Mouse (Mus musculus) embryonic facial prominence, embryonic 11.5 days (tissue): ENCODE data around the gene Rilpl1. TPM values are rescaled to one million over a fixed set of nuclear protein-coding genes. Genes with fewer than 3 reads are reported as not detected.
"Not testable (repeated sequence)": the region's sequence is repeated elsewhere in the genome, so short reads cannot be mapped to it uniquely, and the experiment has no call there.

Experiments
- ATAC-seq: fragments of 200-750 bp; cut with Nextera tagmentation; replicated peaks from 2 replicates; pipeline ENCODE4 v1.8.0; 2017; ENCODE audit warnings: low read depth; ENCODE audit not compliant: insufficient number of reproducible peaks, low FRiP score, low TSS enrichment
- DNase-seq: peaks from one replicate; pipeline ENCODE4 v3.0.0-alpha.2; 2015; ENCODE audit warnings: low spot score
- H3K27ac ChIP-seq: fragments of 300-500 bp; sonication (generic); replicated peaks from 2 replicates; pipeline ENCODE4 v1.5.1; 2014; ENCODE audit warnings: mild to moderate bottlenecking, low read depth, low read length, control low read depth
- H3K27me3 ChIP-seq: fragments of 300-500 bp; sonication (generic); 2 replicates; pipeline ENCODE4 v1.6.1; 2014; ENCODE audit warnings: mild to moderate bottlenecking, low read length, moderate library complexity, mixed read lengths; ENCODE audit not compliant: control insufficient read depth, insufficient read depth
- H3K36me3 ChIP-seq: fragments of 300-500 bp; sonication (generic); replicated peaks from 2 replicates; pipeline ENCODE4 v1.6.1; 2014; ENCODE audit warnings: low read depth, mild to moderate bottlenecking, low read length, moderate library complexity, mixed read lengths; ENCODE audit not compliant: control insufficient read depth, insufficient read depth
- H3K4me1 ChIP-seq: fragments of 300-500 bp; sonication (generic); 2 replicates; pipeline ENCODE4 v1.6.1; 2014; ENCODE audit warnings: low read length, mixed read lengths; ENCODE audit not compliant: control insufficient read depth, insufficient read depth
- H3K4me2 ChIP-seq: fragments of 300-500 bp; sonication (generic); 2 replicates; pipeline ENCODE4 v1.6.1; 2014; ENCODE audit warnings: low read depth, mild to moderate bottlenecking, control low read depth, low read length, moderate library complexity
- H3K4me3 ChIP-seq: fragments of 300-500 bp; sonication (generic); 2 replicates; pipeline ENCODE4 v1.5.1; 2014; ENCODE audit warnings: low read depth, low read length, control low read depth
- H3K9ac ChIP-seq: fragments of 300-500 bp; sonication (generic); replicated peaks from 2 replicates; pipeline ENCODE4 v1.6.1; 2014; ENCODE audit warnings: mild to moderate bottlenecking, control low read depth, low read length
- H3K9me3 ChIP-seq: fragments of 300-500 bp; sonication (generic); replicated peaks from 2 replicates; pipeline ENCODE4 v1.6.1; 2016; ENCODE audit warnings: mild to moderate bottlenecking, low read length, inconsistent platforms, mixed read lengths; ENCODE audit not compliant: control insufficient read depth
- whole genome bisulfite sequencing: fragments of 180-500 bp; shearing (Covaris S2); extraction: QIAGEN DNeasy Blood & Tissue Kit; methylation state at CpG from one replicate; pipeline ENCODE4 v1.1.7; 2014; 5-methylcytosine and 5-hydroxymethylcytosine counted together
- polyA plus RNA-seq: library from polyadenylated mRNA; unstranded; fragments of >200 nt; fragmentation: Nextera tagmentation; extraction: Ambion mirVana; gene quantifications from 2 replicates; pipeline ENCODE4 v1.2.1, GENCODE M21; 2014

Gene Rilpl1
- polyA plus RNA-seq, 1 experiment from 2014 or later, result 26.2 TPM

GRCm38 (mm10) chr5:124468365-124468764 is 62.8 kb downstream of the Rilpl1 start:
- ATAC-seq (no peak), DNase-seq (no peak)
- 94% methylated on average over 7 of the region's 7 CpGs for WGBS
- peaks cover 9% of the 10 kb centered on the region for H3K36me3 ChIP-seq
- H3K27me3 ChIP-seq, result no peaks in the 10 kb centered on the region
- H3K4me2 ChIP-seq, result no peak overlapping the region
- no peak overlapping the region for H3K27ac ChIP-seq
- no peak overlapping the region for H3K9ac ChIP-seq
- H3K4me3 ChIP-seq, result no peak overlapping the region
- no peaks in the 10 kb centered on the region for H3K9me3 ChIP-seq
- no peaks in the 10 kb centered on the region for H3K4me1 ChIP-seq

- Histone ChIP-seq H3K4me1 (no peaks in the 10 kb centered on the region), H3K4me2 (no peak overlapping the region), H3K9me3 (no peaks in the 10 kb centered on the region), H3K4me3 (no peak overlapping the region), H3K27ac (no peak overlapping the region), H3K36me3 (peaks cover 10% of the 10 kb centered on the region), H3K9ac (no peak overlapping the region), H3K27me3 (no peaks in the 10 kb centered on the region)
- 92% methylated on average over 1 of the region's 1 CpGs for WGBS
- DNase-seq (no peak), ATAC-seq (no peak)
Observed at GRCm38 (mm10) chr5:124467766-124468165, 63.4 kb downstream of the Rilpl1 start.

- DNase-seq (no peak), ATAC-seq (no peak)
- Histone ChIP-seq H3K9ac (no peak overlapping the region), H3K4me2 (no peak overlapping the region), H3K4me1 (no peaks in the 10 kb centered on the region), H3K9me3 (no peaks in the 10 kb centered on the region), H3K4me3 (no peak overlapping the region), H3K27me3 (no peaks in the 10 kb centered on the region), H3K36me3 (peaks cover 20% of the 10 kb centered on the region), H3K27ac (no peak overlapping the region)
Observed at GRCm38 (mm10) chr5:124464905-124465304, 66.3 kb downstream of the Rilpl1 start.

- peaks cover 22% of the 10 kb centered on the region for H3K36me3 ChIP-seq
- H3K4me3 ChIP-seq, result no peak overlapping the region
- H3K27me3 ChIP-seq, result no peaks in the 10 kb centered on the region
- no peak overlapping the region for H3K9ac ChIP-seq
- no peak overlapping the region for H3K4me2 ChIP-seq
- ATAC-seq (no peak), DNase-seq (no peak)
- H3K4me1 ChIP-seq, result no peaks in the 10 kb centered on the region
- WGBS, result 90% methylated on average over 5 of the region's 5 CpGs
- no peak overlapping the region for H3K27ac ChIP-seq
- H3K9me3 ChIP-seq, result no peaks in the 10 kb centered on the region
Observed at GRCm38 (mm10) chr5:124463462-124463861, 67.7 kb downstream of the Rilpl1 start.

- WGBS, result 85% methylated on average over 8 of the region's 8 CpGs
Observed at GRCm38 (mm10) chr5:124462297-124463025, 68.7 kb downstream of the Rilpl1 start.

GRCm38 (mm10) chr5:124460922-124461321 is 70.3 kb downstream of the Rilpl1 start:
- WGBS, result 94% methylated on average over 14 of the region's 14 CpGs
- not testable (repeated sequence) for DNase-seq, H3K27me3 ChIP-seq, ATAC-seq, H3K4me1 ChIP-seq, H3K9me3 ChIP-seq, H3K27ac ChIP-seq, H3K4me2 ChIP-seq, H3K9ac ChIP-seq, H3K4me3 ChIP-seq
- peaks cover 31% of the 10 kb centered on the region for H3K36me3 ChIP-seq

More at GRCm38 (mm10) chr5:124462297-124463025, 68.7 kb downstream of the Rilpl1 start:
- Histone ChIP-seq H3K27ac (no peak overlapping the region), H3K9me3 (no peaks in the 10 kb centered on the region), H3K4me2 (no peak overlapping the region), H3K4me1 (no peaks in the 10 kb centered on the region), H3K36me3 (peaks cover 20% of the 10 kb centered on the region), H3K27me3 (no peaks in the 10 kb centered on the region), H3K4me3 (no peak overlapping the region), H3K9ac (no peak overlapping the region)
- ATAC-seq, result no peak
- no peak for DNase-seq

- H3K4me1 ChIP-seq, result no peaks in the 10 kb centered on the region
- DNase-seq, result no peak
- H3K27ac ChIP-seq, result no peak overlapping the region
- H3K9ac ChIP-seq, result no peak overlapping the region
- no peaks in the 10 kb centered on the region for H3K27me3 ChIP-seq
- no peak overlapping the region for H3K4me3 ChIP-seq
- no peak for ATAC-seq
- H3K36me3 ChIP-seq, result peaks cover 36% of the 10 kb centered on the region
- H3K4me2 ChIP-seq, result no peak overlapping the region
- no peaks in the 10 kb centered on the region for H3K9me3 ChIP-seq
- WGBS, result 92% methylated on average over 6 of the region's 6 CpGs
Observed at GRCm38 (mm10) chr5:124456762-124457161, 74.4 kb downstream of the Rilpl1 start.

GRCm38 (mm10) chr5:124454082-124454419 is 77.1 kb downstream of the Rilpl1 start:
- WGBS, result 85% methylated on average over 1 of the region's 1 CpGs
- no peak overlapping the region for H3K9ac ChIP-seq
- H3K36me3 ChIP-seq, result peaks cover 27% of the 10 kb centered on the region
- no peak overlapping the region for H3K4me2 ChIP-seq
- DNase-seq (no peak), ATAC-seq (no peak)
- no peaks in the 10 kb centered on the region for H3K27me3 ChIP-seq
- H3K9me3 ChIP-seq, result no peaks in the 10 kb centered on the region
- H3K4me3 ChIP-seq, result no peak overlapping the region
- no peaks in the 10 kb centered on the region for H3K4me1 ChIP-seq
- no peak overlapping the region for H3K27ac ChIP-seq
